Mouse (Mus musculus): ENCODE measurements around the gene Rassf1.

The Rassf1 gene

DNA sequence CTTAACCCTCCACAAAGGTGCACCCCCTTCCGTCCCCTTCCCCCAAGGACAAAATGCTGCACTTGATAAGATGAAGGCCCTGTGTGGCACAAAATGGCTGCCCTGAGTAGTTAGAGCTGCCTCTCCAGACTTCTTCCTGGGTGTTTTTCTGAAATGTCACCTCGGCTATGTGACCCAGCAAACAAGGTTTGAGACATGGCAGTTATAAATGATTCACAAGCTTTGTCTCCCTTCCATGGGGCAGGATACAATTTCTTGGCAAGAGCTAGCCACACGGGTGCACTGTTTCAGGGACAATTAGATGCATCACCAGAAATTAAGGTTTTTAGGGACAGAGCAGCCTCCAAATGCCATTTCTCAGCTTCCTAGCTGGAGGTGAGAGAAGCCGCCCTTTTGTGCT, 10.9 kb upstream of the Rassf1 start:
- DNase-seq (ENCODE audit: low spot score in 2 of 2): no peak

DNA sequence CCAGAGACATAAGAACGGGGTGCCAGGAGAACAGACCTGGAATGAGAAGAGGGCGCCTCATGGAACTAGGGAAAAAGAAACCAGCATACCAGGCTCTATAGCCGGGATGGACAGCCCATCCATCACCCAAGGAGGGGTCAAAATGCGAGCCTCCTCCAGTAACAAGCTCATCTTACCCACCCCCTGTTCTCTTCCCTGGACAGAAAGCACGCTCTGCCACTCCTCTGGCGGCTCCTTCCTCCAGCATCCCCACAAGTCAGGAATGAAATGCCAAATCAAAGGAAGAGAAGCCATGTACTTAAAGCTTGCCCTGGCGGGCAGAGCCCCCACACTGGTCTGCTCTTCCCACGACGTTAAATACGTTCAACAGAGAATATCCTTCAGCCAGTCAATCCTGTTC, 10.3 kb upstream of the Rassf1 start:
- no peak for DNase-seq (ENCODE audit: low spot score in 2 of 2)

DNA sequence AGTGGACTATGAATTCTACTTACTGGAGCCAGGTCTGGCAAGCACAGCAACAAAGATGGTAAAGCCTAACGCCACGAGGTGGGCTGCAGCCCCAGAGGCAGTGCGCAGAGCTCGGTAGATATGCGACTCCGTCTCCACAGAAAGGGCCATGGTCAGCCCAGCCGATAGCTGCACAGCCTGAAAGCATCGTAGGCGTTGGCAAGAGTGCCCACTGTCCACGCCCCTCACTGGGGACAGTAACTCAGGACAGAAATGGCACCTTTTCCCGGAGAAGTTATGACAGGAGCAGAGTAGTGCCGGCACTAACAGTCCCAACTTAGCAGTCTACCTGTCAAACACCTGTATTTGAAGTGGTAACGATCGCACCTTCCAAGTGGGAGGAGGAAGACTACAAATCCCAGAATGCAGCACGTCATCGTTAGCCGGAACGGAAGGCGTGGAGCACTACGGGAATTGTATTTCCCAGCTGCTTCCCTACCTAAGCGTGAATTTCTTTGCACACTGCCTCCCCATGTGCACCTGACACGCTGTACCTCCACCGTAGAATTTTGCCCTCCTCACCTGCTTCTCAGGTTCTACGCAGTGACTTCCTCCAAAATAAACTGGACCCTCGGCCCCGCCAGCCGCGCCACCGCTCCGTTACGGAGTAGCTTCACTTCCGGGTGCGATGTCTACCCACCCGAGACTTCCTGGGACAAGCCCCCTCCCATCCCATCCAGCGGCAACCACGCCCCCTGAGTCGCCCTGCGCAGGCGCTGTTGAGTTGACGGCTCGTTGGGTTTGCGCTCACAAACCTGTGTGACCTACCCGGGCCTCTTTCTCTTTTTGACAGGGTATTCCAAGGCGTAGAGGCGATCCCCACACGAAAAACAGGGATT, 9.6 kb upstream of the Rassf1 start, which contains the start of the genes Cyb561d2 and Nprl2:
Gene Cyb561d2 (minus strand): TSS at position 720 of the 878 bp plus-strand sequence.
Gene Nprl2 (plus strand): TSS at position 753 of the 878 bp plus-strand sequence.
- DNase-seq (ENCODE audit: low spot score in 2 of 2): peak; percentile 90 to 92

DNA sequence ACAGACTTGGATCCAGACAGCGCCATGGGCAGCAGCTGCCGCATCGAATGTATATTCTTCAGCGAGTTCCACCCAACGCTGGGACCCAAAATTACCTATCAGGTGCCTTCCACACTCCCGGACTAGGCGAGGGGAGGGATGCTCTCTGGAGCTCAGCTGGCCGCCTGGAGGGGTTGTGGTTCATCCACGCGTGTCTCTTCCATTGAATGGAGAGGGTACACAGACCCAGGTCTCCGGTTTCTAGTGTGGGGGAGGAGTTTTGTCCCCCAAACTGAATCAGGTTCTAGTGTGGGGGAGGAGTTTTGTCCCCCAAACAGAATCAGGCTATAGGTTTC, 9.0 kb upstream of the Rassf1 start:
- DNase-seq (ENCODE audit: low spot score in 2 of 2): no peak

DNA sequence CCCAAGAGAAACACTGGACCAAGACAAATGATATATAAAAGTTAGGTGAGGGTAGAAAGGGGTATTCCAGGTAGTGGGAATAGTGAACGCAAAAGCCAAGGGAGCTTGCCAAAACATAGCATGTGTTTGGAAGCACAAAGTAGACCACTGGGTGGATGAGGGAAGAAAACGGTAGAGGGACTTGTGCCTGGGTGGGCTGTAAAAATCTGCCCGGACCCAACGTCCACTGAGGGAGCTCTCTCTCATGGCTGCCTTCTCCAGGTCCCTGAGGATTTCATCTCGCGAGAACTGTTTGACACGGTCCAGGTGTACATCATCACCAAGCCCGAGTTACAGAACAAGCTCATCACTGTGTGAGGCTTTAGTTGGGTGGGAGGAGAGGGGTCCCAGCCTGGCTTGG, 8.6 kb upstream of the Rassf1 start:
- no peak for DNase-seq (ENCODE audit: low spot score in 2 of 2)

DNA sequence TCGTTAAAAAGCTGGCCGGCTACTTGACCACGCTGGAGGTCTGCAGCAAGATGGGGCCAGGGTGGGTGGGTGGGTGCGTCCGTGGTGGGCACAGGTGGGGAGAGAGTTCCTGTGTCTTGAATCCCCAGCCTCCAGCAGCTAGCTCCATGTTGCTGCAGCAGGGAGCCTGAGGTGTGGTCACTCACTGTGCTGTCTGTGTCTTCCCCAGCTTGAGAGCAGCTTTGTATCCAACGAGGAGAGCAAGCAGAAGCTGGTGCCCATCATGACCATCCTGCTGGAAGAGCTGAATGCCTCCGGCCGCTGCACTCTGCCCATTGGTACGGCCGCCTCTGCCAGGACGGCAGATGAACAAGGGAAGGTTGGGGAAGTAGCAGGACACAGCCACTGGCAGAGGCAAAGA, 8.1 kb upstream of the Rassf1 start:
- DNase-seq (ENCODE audit: low spot score in 2 of 2): no peak

DNA sequence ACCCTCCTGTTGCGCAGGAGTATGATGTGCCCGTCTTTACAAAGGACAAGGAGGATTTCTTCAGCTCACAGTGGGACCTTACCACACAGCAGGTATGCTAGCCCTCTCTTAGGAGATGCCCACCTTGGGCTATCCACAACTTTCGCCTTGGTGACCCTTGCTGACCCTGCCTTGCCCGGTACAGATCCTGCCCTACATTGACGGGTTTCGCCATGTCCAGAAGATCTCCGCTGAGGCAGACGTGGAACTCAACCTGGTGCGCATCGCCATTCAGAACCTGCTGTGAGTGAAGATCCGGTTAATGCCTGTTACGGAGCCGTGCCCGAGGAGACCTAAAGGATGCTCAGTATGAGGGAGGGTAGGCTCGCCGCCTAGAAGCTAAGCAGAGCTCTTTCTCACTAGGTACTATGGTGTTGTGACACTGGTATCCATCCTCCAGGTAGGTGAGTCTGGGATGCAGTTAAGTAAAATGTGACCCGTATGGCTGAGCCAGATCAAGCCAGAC, 7.1 kb upstream of the Rassf1 start:
- DNase-seq (ENCODE audit: low spot score in 2 of 2): no peak

DNA sequence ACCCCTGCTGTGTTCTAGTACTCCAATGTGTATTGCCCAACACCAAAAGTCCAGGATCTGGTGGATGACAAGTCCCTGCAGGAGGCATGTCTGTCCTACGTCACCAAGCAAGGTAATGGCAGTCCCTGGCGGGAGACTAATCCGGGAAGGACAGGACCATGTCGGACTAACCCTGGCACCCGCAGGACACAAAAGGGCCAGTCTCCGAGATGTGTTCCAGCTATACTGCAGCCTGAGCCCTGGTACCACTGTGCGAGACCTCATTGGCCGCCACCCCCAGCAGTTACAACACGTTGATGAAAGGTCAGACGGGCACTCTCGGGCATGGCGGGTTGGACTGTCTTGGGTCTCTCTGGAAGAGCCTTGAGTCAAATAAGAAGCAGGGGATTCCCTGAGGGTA, 6.6 kb upstream of the Rassf1 start:
- no peak for DNase-seq (ENCODE audit: low spot score in 2 of 2)

DNA sequence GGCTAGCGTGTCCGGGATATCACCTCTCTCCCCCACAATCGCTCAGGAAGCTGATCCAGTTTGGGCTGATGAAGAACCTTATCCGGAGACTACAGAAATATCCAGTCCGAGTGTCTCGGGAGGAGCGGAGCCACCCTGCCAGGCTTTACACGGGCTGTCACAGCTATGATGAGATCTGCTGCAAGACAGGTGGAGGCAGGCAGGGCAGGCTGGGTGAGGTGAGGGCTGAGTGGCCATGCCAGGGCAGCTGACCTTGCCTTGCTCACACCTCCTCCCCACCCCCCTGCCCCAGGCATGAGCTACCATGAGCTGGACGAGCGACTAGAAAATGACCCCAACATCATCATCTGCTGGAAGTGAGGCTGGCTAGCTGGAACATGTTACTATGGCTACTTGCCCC, 6.2 kb upstream of the Rassf1 start:
- no peak for DNase-seq (ENCODE audit: low spot score in 2 of 2)

DNA sequence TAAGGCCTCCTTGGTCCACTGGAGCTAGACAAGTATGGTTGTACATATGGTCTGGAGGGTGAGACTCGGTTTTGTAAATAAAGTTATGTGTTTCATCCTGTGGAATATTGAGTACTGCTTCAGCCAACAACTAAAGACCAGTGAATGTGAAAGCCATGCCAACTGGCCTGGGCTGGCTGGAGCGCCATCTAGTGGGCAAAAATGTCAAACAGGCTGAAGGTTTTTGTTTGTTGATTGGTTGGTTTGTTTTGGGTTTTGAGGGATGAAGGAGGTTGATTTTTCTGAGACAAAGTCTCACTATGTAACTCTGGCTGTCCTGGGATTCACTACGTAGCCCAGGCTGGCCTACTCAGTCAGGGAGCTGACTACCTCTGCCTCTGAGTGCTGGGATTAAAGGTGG, 5.8 kb upstream of the Rassf1 start:
- DNase-seq (ENCODE audit: low spot score in 2 of 2): peak in 1 of 2 experiments; percentile 63

DNA sequence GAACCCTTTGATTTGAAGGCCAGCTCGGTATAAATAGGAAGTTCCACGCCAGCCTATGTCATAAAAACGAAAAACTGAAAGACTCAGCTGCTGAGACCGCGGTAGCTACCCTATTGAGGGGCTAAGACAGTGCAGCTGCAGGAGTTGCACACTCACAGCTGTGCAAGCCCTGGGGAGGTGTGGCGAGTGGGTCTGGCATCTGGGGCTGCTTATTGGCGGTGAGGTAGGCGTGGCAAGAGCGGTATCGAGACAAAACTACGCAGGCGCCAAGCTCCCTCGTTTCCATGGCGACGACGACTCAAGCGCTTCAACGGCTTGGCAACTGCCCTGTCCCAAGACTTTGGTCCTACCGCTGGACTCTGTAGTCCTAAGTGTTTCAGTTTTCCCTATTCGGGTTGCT, 4.3 kb upstream of the Rassf1 start, which contains the start of gene Zmynd10:
Gene Zmynd10 (plus strand): TSS at position 273 of the 400 bp plus-strand sequence.
- peak; percentile 81 to 84 for DNase-seq (ENCODE audit: low spot score in 2 of 2)

DNA sequence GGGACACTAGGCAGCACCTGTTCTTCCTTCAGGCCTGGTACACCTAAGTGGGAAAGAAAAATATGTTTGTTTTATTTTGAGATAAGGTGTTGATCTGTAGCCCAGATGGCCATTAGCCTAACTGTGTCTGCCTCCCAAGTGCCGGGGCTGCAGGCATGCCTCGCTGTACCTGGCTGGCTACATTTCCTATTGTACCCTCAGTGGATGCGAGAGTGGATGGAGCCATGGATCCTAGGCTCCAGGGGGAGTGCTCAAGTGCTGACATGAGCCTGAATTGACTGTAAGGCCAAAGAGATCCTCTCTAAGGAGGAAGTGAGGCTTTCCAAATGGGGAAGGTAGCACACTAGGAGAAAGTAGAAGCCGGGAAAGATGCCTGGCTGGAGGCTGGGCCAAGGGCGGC, 3.4 kb upstream of the Rassf1 start:
- DNase-seq (ENCODE audit: low spot score in 2 of 2): no peak

DNA sequence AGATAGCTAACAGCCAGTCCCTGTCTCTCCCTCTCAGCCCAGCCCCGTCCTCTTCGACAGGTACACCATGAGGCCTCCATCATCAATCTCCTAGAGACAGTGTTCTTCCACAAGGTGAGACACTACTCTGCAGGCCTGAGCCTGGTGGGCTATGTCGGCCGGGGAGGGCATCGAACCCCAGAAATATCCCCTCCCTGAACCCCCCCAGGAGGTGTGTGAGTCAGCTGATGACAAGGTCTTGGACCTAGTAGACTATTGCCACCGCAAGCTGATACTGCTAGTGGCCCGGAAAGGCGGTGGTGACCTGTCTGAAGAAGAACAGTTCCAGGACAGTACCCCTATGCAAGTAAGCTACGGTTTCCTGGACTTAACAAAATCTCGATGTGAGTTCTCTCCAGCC, 2.5 kb upstream of the Rassf1 start:
- DNase-seq (ENCODE audit: low spot score in 2 of 2): no peak

DNA sequence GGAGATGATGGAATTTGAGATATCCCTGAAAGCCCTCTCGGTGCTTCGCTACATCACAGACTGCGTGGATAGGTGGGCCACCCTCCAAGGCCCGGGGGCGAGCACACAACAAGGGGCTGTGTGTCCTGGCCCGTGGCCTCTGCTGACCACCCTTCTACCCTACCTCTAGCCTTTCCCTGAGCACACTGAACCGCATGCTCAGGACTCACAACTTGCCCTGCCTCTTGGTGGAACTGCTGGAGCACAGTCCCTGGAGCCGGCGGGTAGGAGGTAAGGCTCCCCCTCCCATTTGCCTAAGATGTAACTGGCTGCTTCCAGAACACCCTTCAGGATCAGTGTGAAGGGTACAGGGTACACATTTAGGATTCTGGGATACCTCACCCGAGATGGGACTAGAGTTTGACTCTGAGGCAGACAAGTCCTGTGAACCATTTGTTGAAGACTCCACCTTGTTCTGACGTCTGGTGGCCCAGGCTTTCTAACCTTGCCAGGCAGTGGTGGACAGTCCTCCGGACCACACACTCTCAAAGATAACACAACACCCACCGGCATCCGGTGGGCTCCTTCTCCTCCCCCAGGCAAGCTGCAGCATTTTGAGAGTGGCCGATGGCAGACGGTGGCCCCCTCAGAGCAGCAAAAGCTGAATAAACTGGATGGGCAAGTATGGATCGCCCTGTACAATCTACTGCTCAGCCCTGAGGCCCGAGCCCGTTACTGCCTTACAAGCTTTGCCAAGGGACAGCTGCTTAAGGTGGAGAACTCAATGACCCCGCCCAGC, 1.9 kb upstream of the Rassf1 start:
- DNase-seq (ENCODE audit: low spot score in 2 of 2): no peak

DNA sequence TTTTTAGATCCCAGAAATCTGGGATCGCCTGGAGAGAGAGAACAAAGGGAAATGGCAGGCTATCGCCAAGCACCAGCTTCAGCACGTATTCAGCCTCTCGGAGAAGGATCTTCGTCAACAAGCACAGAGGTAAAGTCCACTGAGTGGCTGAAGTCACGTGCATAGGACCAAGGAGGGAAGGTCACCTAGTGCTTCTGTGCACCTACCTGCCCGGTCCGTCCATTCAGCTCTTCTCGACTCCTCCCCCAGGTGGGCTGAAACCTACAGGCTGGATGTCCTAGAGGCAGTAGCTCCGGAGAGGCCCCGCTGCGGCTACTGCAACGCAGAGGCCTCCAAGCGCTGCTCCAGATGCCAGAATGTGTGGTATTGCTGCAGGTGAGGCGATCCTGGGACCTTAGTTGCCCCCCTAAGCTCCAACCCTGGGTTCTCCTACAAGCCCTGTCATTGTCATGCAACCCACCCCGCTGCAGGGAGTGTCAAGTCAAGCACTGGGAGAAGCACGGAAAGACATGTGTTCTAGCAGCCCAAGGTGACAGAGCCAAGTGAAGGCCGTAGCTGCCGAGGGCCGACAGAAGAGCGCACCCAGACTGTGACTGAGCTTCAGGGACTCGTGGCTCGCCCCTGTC, 751 bp upstream of the Rassf1 start:
- no peak for DNase-seq (ENCODE audit: low spot score in 2 of 2)

DNA sequence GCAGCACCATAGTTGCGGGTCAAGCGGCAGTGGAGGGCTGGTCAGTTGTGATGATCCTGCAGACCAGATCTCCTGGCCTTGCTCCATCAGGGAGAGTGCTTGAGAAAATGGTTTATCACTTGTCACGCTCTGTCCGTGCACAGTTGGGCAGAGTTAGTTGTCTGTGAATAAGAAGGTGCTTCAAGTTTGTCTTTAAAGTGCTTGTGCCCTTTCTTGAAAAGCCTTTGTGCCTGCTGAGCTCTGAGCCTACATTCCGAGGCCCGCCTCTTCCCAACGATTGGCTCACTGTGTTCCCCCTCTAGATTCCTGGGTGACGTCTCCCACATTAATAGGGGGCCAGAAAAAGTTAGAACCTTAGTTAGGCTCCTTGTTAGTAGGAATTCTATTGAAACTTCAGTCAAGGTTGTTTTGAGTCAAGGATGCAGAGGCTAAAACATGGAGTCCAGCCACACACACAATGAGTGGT, 568 bp downstream of the Rassf1 start:
- DNase-seq (ENCODE audit: low spot score in 2 of 2): no peak

DNA sequence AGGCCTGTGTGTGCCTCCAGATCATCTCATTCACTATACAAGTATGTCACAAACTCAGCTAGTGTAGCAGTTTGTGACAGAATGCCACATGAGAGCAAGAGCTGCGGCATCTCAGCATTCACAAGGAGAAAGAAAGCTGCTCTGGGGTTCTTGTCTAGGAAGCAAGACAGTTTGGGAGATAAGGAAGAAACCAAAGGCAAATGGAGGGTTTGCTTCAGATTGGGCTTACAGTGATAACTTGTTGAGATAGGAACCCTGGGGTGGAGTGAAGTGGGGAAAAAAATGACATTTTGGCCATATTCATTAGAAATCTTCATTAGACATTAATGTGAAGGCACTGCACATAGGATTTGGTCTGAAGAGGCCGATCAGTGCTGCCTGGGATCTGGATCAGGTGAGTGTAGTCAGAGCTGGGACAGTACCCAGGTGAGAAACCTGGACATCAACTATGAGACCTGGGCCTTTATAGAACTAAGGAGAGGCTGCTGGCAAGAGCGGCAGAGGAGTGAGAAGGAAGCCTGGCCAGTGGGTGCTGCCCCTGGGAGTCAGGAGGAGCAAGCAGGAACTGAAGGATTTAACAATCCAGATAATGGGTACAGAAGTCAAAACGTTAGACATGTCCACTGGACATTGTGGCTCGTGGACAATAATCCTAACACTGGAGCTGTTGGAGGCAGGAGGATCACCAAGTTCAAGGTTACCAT, 1.5 kb downstream of the Rassf1 start:
- no peak for DNase-seq (ENCODE audit: low spot score in 2 of 2)

DNA sequence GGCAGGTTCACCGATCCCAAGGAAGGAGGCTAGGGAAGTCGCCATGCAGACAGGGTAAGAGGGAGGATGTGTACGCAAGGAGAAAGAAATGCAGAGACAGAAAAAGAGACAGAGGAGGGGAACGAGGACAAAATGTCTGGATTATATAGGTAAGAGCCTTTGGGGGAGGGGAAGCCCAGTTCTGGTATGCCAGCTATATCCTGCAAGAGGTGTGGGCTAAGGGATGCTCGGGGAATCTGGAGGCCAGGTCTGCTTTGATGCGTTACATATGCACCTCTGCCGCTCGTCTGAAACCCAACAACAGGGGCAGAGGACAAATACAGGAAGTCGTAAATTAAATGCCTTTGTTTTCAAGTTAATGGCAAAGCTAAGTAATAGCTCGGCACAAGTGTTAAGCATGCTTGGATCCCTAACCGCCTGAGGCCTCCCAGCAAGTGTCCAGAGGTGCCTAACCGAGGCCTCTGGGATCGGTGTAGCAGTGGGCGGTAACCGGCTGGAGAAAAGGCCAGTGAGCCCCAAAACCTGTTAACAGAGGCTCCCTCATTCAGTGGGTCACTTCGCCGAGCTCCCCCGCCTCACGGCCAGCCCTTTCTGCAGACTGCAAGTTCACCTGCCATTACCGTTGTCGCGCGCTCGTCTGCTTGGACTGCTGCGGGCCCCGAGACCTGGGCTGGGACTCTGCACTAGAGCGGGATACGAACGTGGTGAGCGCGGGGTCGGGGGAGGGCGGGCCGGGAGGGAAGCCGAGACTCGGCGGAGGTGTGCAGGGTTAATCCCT, 2.4 kb downstream of the Rassf1 start:
- no peak for DNase-seq (ENCODE audit: low spot score in 2 of 2)

DNA sequence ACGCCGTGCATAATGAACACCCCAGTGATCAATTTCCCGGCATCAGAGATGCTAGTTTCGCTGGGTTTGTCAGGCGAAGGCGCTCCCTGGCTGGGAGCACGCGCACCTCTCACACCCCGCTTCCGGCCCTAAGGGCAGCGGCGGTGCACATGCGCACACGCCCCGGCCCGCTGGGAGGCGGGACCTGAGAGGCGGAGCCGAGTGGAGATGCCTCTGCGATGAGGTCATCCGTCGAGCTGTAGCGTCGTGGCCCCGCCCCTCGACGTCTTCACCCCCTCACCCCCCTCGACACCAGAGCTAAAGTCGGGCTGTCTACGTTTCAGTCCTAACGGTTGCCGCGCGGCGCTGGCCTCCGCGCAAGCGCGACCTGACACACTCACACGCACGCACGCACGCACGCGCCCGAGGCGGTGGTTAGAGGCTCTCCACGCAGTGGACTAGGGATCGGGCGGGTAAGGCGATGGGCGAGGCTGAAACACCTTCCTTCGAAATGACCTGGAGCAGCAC, 3.0 kb downstream of the Rassf1 start:
- DNase-seq (ENCODE audit: low spot score in 2 of 2): peak; percentile 95

DNA sequence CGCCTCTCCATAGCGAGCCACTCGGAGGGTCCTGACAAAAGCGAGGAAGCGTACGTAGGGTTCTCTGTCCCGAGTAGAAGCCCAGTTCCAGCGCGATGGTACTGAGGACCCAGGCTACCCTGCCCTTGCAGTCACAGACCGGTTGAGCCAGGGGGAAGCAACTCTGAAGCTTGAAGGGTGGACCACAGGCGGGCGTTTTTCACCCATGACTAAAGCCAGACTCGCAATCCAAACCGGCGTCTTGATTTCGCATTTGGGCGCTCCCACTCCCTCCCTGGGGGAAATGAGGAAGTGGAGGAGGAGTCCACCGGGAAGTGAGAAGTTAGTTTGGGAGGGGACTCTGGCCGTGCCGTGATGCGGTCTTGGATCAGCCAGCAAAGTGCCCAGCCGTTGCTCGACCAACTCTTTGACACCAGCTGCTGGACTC, 3.7 kb downstream of the Rassf1 start:
- no peak for DNase-seq (ENCODE audit: low spot score in 2 of 2)
